Mouse (Mus musculus): ENCODE data around the gene Zfp654. TPM values are rescaled to one million over a fixed set of nuclear protein-coding genes. Genes with fewer than 3 reads are reported as not detected.

The Zfp654 gene
- total RNA-seq, 1 experiment = 19.4 TPM

- H3K36me3 ChIP-seq (ENCODE audit: control insufficient read depth, insufficient read depth, low read length, poor library complexity, severe bottlenecking) = no peaks in the 10 kb centered on the region; the same call in 1 of the 2 replicates
- TF ChIP-seq CHD2 (IDR thresholded peaks at IDR 0.05; ENCODE audit: low read depth, low read length) (no peak), ZC3H11A (IDR thresholded peaks at IDR 0.05; ENCODE audit: borderline replicate concordance, low read depth, low read length) (no peak), ZNF384 (IDR thresholded peaks at IDR 0.05; ENCODE audit: low read depth, low read length) (no peak), MAFK (IDR thresholded peaks at IDR 0.05; ENCODE audit: insufficient read depth, low read depth, low read length) (no peak), HCFC1 (IDR thresholded peaks at IDR 0.05; ENCODE audit: borderline replicate concordance, insufficient read depth, low read length) (no peak)
- no peak for DNase-seq (ENCODE audit: low read depth, low spot score)
- H3K4me3 ChIP-seq (ENCODE audit: insufficient read depth in 1 of 2, low read depth in 1 of 2, low read length in 2 of 2, poor library complexity in 1 of 2, severe bottlenecking in 1 of 2) = no peak overlapping the region
- in situ Hi-C loops (cut with MboI; ENCODE audit: low sequenced_read_pairs in 2 of 2, unreplicated experiment in 2 of 2) = no loop called here
- H3K9me3 ChIP-seq (ENCODE audit: control insufficient read depth, insufficient read depth, low read depth, low read length) = no peaks in the 10 kb centered on the region
- no peak overlapping the region for H3K27ac ChIP-seq (ENCODE audit: insufficient read depth, low read depth, low read length, poor library complexity, severe bottlenecking)
- H3K9ac ChIP-seq (ENCODE audit: insufficient read depth, low read depth, low read length, poor library complexity, severe bottlenecking) = no peak overlapping the region
- no peaks in the 10 kb centered on the region for H3K4me1 ChIP-seq (ENCODE audit: control insufficient read depth in 2 of 2, insufficient read depth in 2 of 2, low read length in 2 of 2, poor library complexity in 1 of 2)
Observed at GRCm38 (mm10) chr16:64817094-64817765, 34.2 kb downstream of the Zfp654 start.

GRCm38 (mm10) chr16:64803041-64803440 lies 48.4 kb downstream of the Zfp654 start:
- no peak for DNase-seq (ENCODE audit: low read depth, low spot score)

DNA sequence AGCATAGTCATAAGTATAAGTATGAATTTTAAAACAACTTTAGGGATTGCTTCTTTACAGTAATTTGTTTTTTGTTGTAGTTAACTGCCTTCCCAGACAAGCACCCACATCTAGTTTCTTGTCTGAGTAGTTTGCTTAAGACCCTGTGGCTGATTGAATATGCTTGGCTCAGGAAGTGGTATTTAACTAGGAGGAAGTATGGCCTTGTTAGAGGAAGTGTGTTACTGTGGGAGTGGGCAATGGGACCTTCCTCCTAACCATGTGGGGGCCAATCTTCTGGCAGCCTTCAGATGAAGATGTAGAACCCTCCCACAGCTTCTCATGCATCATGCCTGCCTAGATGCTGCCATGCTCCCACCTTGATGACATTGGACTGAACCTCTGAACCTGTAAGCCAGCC lies 49.8 kb downstream of the Zfp654 start:
- in situ Hi-C loops (cut with MboI; ENCODE audit: low sequenced_read_pairs in 2 of 2, unreplicated experiment in 2 of 2) = no loop called here
- TF ChIP-seq ZC3H11A (IDR thresholded peaks at IDR 0.05; ENCODE audit: borderline replicate concordance, low read depth, low read length) = no peak
- TF ChIP-seq MAFK (IDR thresholded peaks at IDR 0.05; ENCODE audit: insufficient read depth, low read depth, low read length) = no peak
- TF ChIP-seq CHD2 (IDR thresholded peaks at IDR 0.05; ENCODE audit: low read depth, low read length) = no peak
- no peak for TF ChIP-seq HCFC1 (IDR thresholded peaks at IDR 0.05; ENCODE audit: borderline replicate concordance, insufficient read depth, low read length)
- no peak for TF ChIP-seq ZNF384 (IDR thresholded peaks at IDR 0.05; ENCODE audit: low read depth, low read length)

More at GRCm38 (mm10) chr16:64803041-64803440, 48.4 kb downstream of the Zfp654 start:
- in situ Hi-C loops (cut with MboI; ENCODE audit: low sequenced_read_pairs in 2 of 2, unreplicated experiment in 2 of 2) = no loop called here
- H3K27ac ChIP-seq (ENCODE audit: insufficient read depth, low read depth, low read length, poor library complexity, severe bottlenecking) = no peak overlapping the region
- TF ChIP-seq ZNF384 (IDR thresholded peaks at IDR 0.05; ENCODE audit: low read depth, low read length) (no peak), CHD2 (IDR thresholded peaks at IDR 0.05; ENCODE audit: low read depth, low read length) (no peak), HCFC1 (IDR thresholded peaks at IDR 0.05; ENCODE audit: borderline replicate concordance, insufficient read depth, low read length) (no peak), MAFK (IDR thresholded peaks at IDR 0.05; ENCODE audit: insufficient read depth, low read depth, low read length) (no peak), ZC3H11A (IDR thresholded peaks at IDR 0.05; ENCODE audit: borderline replicate concordance, low read depth, low read length) (no peak)
- no peaks in the 10 kb centered on the region for H3K36me3 ChIP-seq (ENCODE audit: control insufficient read depth, insufficient read depth, low read length, poor library complexity, severe bottlenecking)
- H3K9me3 ChIP-seq (ENCODE audit: control insufficient read depth, insufficient read depth, low read depth, low read length) = no peaks in the 10 kb centered on the region
- H3K4me3 ChIP-seq (ENCODE audit: insufficient read depth in 1 of 2, low read depth in 1 of 2, low read length in 2 of 2, poor library complexity in 1 of 2, severe bottlenecking in 1 of 2) = no peak overlapping the region
- H3K9ac ChIP-seq (ENCODE audit: insufficient read depth, low read depth, low read length, poor library complexity, severe bottlenecking) = no peak overlapping the region
- no peaks in the 10 kb centered on the region for H3K4me1 ChIP-seq (ENCODE audit: control insufficient read depth in 2 of 2, insufficient read depth in 2 of 2, low read length in 2 of 2, poor library complexity in 1 of 2)

DNA sequence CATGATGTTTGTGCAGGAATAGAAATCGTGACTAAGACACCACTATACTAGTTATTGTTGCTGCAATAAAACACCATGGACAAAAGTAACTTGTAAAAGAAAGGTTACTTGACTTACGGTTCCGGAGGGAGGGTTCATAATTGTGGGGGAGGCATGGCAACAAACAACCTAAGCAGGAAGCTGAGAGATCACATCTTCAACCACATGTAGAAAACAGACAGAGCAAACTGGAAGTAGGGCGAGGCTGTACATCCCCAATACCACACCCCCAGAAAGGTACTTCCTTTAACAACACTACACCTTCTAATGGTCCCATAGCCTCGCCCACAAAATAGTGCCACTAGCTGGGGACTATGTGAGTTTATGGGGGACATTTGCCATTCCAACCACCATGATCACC lies 51.1 kb downstream of the Zfp654 start:
- in situ Hi-C loops (cut with MboI; ENCODE audit: low sequenced_read_pairs in 2 of 2, unreplicated experiment in 2 of 2) = no loop called here
- TF ChIP-seq CHD2 (IDR thresholded peaks at IDR 0.05; ENCODE audit: low read depth, low read length) = no peak
- no peak for TF ChIP-seq ZNF384 (IDR thresholded peaks at IDR 0.05; ENCODE audit: low read depth, low read length)

More for the DNA sequence above, 49.8 kb downstream of the Zfp654 start:
- Histone ChIP-seq H3K9me3 (ENCODE audit: control insufficient read depth, insufficient read depth, low read depth, low read length) (no peaks in the 10 kb centered on the region), H3K9ac (ENCODE audit: insufficient read depth, low read depth, low read length, poor library complexity, severe bottlenecking) (no peak overlapping the region), H3K36me3 (ENCODE audit: control insufficient read depth, insufficient read depth, low read length, poor library complexity, severe bottlenecking) (no peaks in the 10 kb centered on the region), H3K4me1 (ENCODE audit: control insufficient read depth in 2 of 2, insufficient read depth in 2 of 2, low read length in 2 of 2, poor library complexity in 1 of 2) (peaks cover 0 to 5% of the 10 kb centered on the region in 2 experiments; a peak in 1 of 4 replicates), H3K27ac (ENCODE audit: insufficient read depth, low read depth, low read length, poor library complexity, severe bottlenecking) (no peak overlapping the region), H3K4me3 (ENCODE audit: insufficient read depth in 1 of 2, low read depth in 1 of 2, low read length in 2 of 2, poor library complexity in 1 of 2, severe bottlenecking in 1 of 2) (no peak overlapping the region)
- DNase-seq (ENCODE audit: low read depth, low spot score) = no peak

More for the DNA sequence above, 51.1 kb downstream of the Zfp654 start:
- DNase-seq (ENCODE audit: low read depth, low spot score) = no peak
- Histone ChIP-seq H3K27ac (ENCODE audit: insufficient read depth, low read depth, low read length, poor library complexity, severe bottlenecking) (no peak overlapping the region), H3K36me3 (ENCODE audit: control insufficient read depth, insufficient read depth, low read length, poor library complexity, severe bottlenecking) (no peaks in the 10 kb centered on the region), H3K4me3 (ENCODE audit: insufficient read depth in 1 of 2, low read depth in 1 of 2, low read length in 2 of 2, poor library complexity in 1 of 2, severe bottlenecking in 1 of 2) (no peak overlapping the region), H3K4me1 (ENCODE audit: control insufficient read depth in 2 of 2, insufficient read depth in 2 of 2, low read length in 2 of 2, poor library complexity in 1 of 2) (peaks cover 0 to 8% of the 10 kb centered on the region in 2 experiments; a peak in 1 of 4 replicates), H3K9ac (ENCODE audit: insufficient read depth, low read depth, low read length, poor library complexity, severe bottlenecking) (no peak overlapping the region), H3K9me3 (ENCODE audit: control insufficient read depth, insufficient read depth, low read depth, low read length) (no peaks in the 10 kb centered on the region)
